Mouse (Mus musculus): ENCODE measurements at regions not wholly inside any gene's neighbourhood (a gene's known extent, or its start where the extent isn't known, plus 50 kb on each side); places are given as distances from the start of the nearest gene placed in this dataset.

DNA sequence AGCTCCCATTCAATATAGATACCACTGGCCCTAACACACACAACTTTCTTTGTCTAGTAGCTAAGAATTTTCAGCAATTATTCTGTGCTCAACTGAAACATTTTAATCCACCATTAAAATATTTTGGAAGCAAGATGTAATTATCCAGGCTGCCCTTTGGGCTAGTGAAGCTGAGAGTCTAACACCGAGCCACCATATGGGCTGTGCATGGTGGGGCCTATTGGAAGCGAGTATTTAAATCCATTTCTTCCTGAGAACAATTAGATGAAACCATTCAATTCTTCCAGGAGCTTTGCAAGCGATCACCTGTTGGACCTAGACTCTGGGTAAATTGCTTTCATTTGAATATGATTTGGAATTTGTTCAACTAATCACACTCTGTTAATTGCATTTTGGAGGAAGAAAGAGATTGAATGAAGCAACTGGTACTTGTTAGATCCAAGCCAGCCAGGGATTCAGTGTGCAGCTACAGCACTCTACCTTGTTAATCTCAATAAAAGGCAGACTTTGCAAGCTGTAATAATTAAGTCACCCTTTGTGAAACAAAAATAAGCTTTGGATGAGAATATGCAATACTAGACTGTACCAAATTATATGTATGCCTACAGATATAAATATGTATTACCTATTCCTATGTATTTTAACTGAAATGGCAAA, 1533.6 kb upstream of the Tenm4 start:
- TF ChIP-seq POLR2A (IDR thresholded peaks at IDR 0.05; ENCODE audit: extremely low read depth, insufficient read depth, low read length) (no peak), CTCF (IDR thresholded peaks at IDR 0.05; ENCODE audit: low read depth, low read length) (no peak)

Data from liver, adult 2 months (tissue).